Comparison of ENCODE assay signal across 8 mouse cellular contexts in the genomic region with DNA sequence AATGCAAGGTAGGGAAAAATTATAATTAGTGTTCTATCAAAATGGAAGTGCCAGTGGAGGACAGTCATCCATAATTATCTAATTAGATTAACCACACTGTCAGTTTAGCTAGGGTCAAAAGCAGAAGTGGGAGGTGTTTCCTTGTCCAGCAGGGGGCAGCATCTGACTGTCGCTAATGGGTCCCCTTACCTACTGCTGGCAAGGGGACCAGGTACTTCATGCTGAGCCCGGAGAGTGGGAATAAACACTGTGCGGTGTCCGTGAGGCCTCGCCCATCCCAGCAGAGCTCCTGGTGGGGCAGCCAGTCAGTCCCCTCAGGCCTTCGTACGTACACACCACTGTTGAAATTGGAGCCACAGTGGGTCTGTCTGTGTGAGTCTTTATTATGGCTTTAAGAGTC.
DNase-seq lines count a peak whose midpoint lies in the region; ATAC-seq and TF ChIP-seq lines count a peak whose summit lies in the region.

No protein-coding gene starts in this region.

- H3K4me2 ChIP-seq in heart, embryonic 16.5 days (ENCODE audit: low read depth, low read length), result no peak overlapping the region
- no peak overlapping the region for H3K4me2 ChIP-seq in lung, embryonic 16.5 days (ENCODE audit: low read depth, low read length)

- 24% methylated on average over 7 of the region's 7 CpGs for WGBS in heart, embryonic 16.5 days
- 17% methylated on average over 7 of the region's 7 CpGs for WGBS in lung, embryonic 16.5 days

- H3K4me3 ChIP-seq in E14TG2a.4 (replicated peaks; ENCODE audit: low read length), result no peak overlapping the region
- H3K4me3 ChIP-seq in heart, embryonic 16.5 days (ENCODE audit: low read length), result no peak overlapping the region
- H3K4me3 ChIP-seq in lung, embryonic 16.5 days (ENCODE audit: low read length), result no peak overlapping the region

- H3K27ac ChIP-seq in heart, embryonic 16.5 days (ENCODE audit: low read length), result no peak overlapping the region
- H3K27ac ChIP-seq in lung, embryonic 16.5 days (ENCODE audit: low read length), result no peak overlapping the region

- H3K9me3 ChIP-seq in E14TG2a.4 (ENCODE audit: low read length), result no peaks in the 10 kb centered on the region
- H3K9me3 ChIP-seq in heart, embryonic 16.5 days (replicated peaks; ENCODE audit: control insufficient read depth, low read length), result no peaks in the 10 kb centered on the region
- H3K9me3 ChIP-seq in lung, embryonic 16.5 days (ENCODE audit: control insufficient read depth, low read length), result no peaks in the 10 kb centered on the region

- TF ChIP-seq CTCF in E14TG2a.4 (conservative IDR thresholded peaks at IDR 0.05; ENCODE audit: low read length), result peak; percentile 62

- H3K4me1 ChIP-seq in E14TG2a.4 (replicated peaks; ENCODE audit: low read depth, low read length), result no peaks in the 10 kb centered on the region
- no peaks in the 10 kb centered on the region for H3K4me1 ChIP-seq in heart, embryonic 16.5 days (ENCODE audit: control insufficient read depth, insufficient read depth, low read length)
- H3K4me1 ChIP-seq in lung, embryonic 16.5 days (replicated peaks; ENCODE audit: control insufficient read depth, insufficient read depth, low read length), result no peaks in the 10 kb centered on the region

- no peaks in the 10 kb centered on the region for H3K27me3 ChIP-seq in E14TG2a.4 (ENCODE audit: insufficient read depth, low read length)
- H3K27me3 ChIP-seq in heart, embryonic 16.5 days (ENCODE audit: control insufficient read depth, insufficient read depth, low read length), result no peaks in the 10 kb centered on the region
- no peaks in the 10 kb centered on the region for H3K27me3 ChIP-seq in lung, embryonic 16.5 days (ENCODE audit: control insufficient read depth, insufficient read depth, low read depth, low read length)

- peak; percentile 82 for DNase-seq in adrenal gland, postnatal 10 days
- DNase-seq in embryo, embryonic 11.5 days (ENCODE audit: low read depth, low spot score), result peak; percentile 60
- DNase-seq in kidney, postnatal 14 days, result peak; percentile 72
- DNase-seq in retina, adult 2 months (ENCODE audit: low read depth, low spot score), result peak; percentile 29
- peak; percentile 90 for DNase-seq in thymus, postnatal 4 days

- H3K9ac ChIP-seq in heart, embryonic 16.5 days (ENCODE audit: low read length), result no peak overlapping the region
- no peak overlapping the region for H3K9ac ChIP-seq in lung, embryonic 16.5 days (ENCODE audit: low read length)

- peaks cover 15% of the 10 kb centered on the region for H3K36me3 ChIP-seq in E14TG2a.4 (ENCODE audit: insufficient read depth, low read length)
- H3K36me3 ChIP-seq in heart, embryonic 16.5 days (ENCODE audit: control insufficient read depth, insufficient read depth), result no peaks in the 10 kb centered on the region
- no peaks in the 10 kb centered on the region for H3K36me3 ChIP-seq in lung, embryonic 16.5 days (ENCODE audit: control insufficient read depth, insufficient read depth, low read length)

- 0 out of 2 replicates have a peak, but pooled peaks have one; percentile 18 for ATAC-seq in heart, embryonic 16.5 days (replicated peaks; ENCODE audit: extremely low read depth, insufficient read depth, low FRiP score)
- ATAC-seq in lung, embryonic 16.5 days (ENCODE audit: low read depth), result peak; percentile 78

Comparison
In these comparisons a context has a peak if more than half of its experiments do, and no peak if none do; other contexts are left out.
1. DNase-seq: peak in every context shown above with its lines; median percentile 90 in thymus, postnatal 4 days; 82 in adrenal gland, postnatal 10 days; 72 in kidney, postnatal 14 days; 60 in embryo, embryonic 11.5 days; 29 in retina, adult 2 months.